Mouse (Mus musculus): ENCODE data around the gene Itfg2. TPM values are rescaled to one million over a fixed set of nuclear protein-coding genes. Genes with fewer than 3 reads are reported as not detected.
"Not testable (repeated sequence)": the region's sequence is repeated elsewhere in the genome, so short reads cannot be mapped to it uniquely, and the experiment has no call there.

Itfg2 gene
- total and polyA plus RNA-seq, 3 experiments, result 8.0 to 45.1 (median 17.9) TPM

DNA sequence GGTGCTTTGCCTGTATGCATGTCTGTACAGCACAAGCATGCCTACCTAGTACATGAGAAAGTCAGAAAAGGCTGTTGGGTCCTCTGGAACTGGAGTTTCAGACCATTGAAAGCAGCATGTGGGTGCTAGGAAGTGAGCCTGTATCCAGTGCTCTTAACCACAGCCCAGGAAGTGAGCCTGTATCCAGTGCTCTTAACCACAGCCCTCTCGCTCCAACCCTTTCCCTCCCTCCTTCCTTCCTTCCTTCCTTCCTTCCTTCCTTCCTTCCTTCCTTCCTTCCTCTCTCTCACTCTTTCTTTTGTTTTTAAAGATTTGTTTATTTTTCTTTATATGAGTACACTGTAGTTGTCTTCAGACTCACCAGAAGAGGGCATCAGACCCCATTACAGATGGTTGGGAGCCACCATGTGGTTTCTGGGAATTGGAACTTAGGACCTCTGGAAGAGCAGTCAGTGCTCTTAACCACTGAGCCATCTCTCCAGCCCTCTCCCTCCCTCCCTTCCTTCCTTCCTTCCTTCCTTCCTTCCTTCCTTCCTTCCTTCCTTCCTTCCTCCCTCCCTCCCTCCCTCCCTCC is 44.0 kb downstream of the Itfg2 start:
- H3K4me2 ChIP-seq (ENCODE audit: insufficient read depth, low read depth, poor library complexity, severe bottlenecking); DNase-seq (ENCODE audit: extremely low read depth); H3K9me3 ChIP-seq (replicated peaks; ENCODE audit: low read length); H3K9ac ChIP-seq (ENCODE audit: insufficient read depth, low read depth); H3K27me3 ChIP-seq (replicated peaks); dilution Hi-C loops (cut with MboI; ENCODE audit: extremely low pct_ligation_motif_present, extremely low pct_unique_long_range_greater_than_20kb, low sequenced_read_pairs); in situ Hi-C loops (cut with MboI; ENCODE audit: low pct_ligation_motif_present, low pct_unique_long_range_greater_than_20kb, low sequenced_read_pairs); H3K27ac ChIP-seq (ENCODE audit: insufficient read depth, low read depth); H3K79me2 ChIP-seq (replicated peaks; ENCODE audit: control insufficient read depth, extremely low read depth, insufficient read depth, poor library complexity, severe bottlenecking); H3K4me3 ChIP-seq (replicated peaks in 1 of 3; ENCODE audit: low read depth in 2 of 3, low read length in 2 of 3, poor library complexity in 1 of 3): not testable (repeated sequence)
- peaks cover 0 to 16% of the 10 kb centered on the region in 2 experiments for H3K36me3 ChIP-seq (replicated peaks in 1 of 2; ENCODE audit: control insufficient read depth in 1 of 2, insufficient read depth in 1 of 2, low read length in 1 of 2)
- peak in 1 of 2 experiments; percentile 20; a peak in 1 of 4 replicates for TF ChIP-seq CTCF (conservative IDR thresholded peaks at IDR 0.05 in 1 of 2, IDR thresholded peaks at IDR 0.05 in 1 of 2; ENCODE audit: low read depth in 2 of 2, low read length in 2 of 2)
- H3K4me1 ChIP-seq (ENCODE audit: control insufficient read depth in 1 of 2, insufficient read depth in 2 of 2), result peaks cover 8 to 43% of the 10 kb centered on the region in 2 experiments; a peak in 2 of 4 replicates

DNA sequence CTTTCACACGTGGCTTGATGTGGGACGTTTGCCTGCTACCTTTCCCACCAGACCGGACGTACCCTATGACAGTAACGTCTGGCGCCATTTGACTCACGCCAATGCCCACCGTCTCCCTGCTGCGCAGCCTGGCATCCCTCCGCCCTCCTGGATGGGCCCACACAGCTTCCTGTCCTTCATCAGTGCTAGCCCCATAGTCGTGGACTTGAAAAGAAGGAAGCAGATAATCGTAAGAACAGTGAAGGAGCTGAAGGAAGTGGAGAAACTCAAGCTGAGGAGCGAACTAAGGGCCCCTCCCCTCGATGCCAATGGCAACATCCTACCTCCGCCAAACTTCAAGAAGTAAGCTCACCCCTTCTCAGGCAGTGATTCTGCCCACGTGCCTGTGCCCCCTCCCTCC is 45.1 kb downstream of the Itfg2 start:
- DNase-seq (ENCODE audit: extremely low read depth), result no peak
- Histone ChIP-seq H3K9ac (ENCODE audit: insufficient read depth, low read depth) (no peak overlapping the region), H3K4me3 (replicated peaks in 1 of 3; ENCODE audit: low read depth in 2 of 3, low read length in 2 of 3, poor library complexity in 1 of 3) (no peak overlapping the region), H3K79me2 (replicated peaks; ENCODE audit: control insufficient read depth, extremely low read depth, insufficient read depth, poor library complexity, severe bottlenecking) (no peaks in the 10 kb centered on the region), H3K9me3 (replicated peaks; ENCODE audit: low read length) (no peaks in the 10 kb centered on the region), H3K4me1 (ENCODE audit: control insufficient read depth in 1 of 2, insufficient read depth in 2 of 2) (peaks cover 8 to 43% of the 10 kb centered on the region in 2 experiments; a peak in 2 of 4 replicates), H3K4me2 (ENCODE audit: insufficient read depth, low read depth, poor library complexity, severe bottlenecking) (no peak overlapping the region), H3K36me3 (replicated peaks in 1 of 2; ENCODE audit: control insufficient read depth in 1 of 2, insufficient read depth in 1 of 2, low read length in 1 of 2) (peaks cover 5 to 22% of the 10 kb centered on the region in 2 experiments), H3K27me3 (replicated peaks) (no peaks in the 10 kb centered on the region), H3K27ac (ENCODE audit: insufficient read depth, low read depth) (no peak overlapping the region)
- no peak for TF ChIP-seq UBTF (IDR thresholded peaks at IDR 0.05; ENCODE audit: low read depth, low read length)
- TF ChIP-seq MAZ (IDR thresholded peaks at IDR 0.05; ENCODE audit: low read depth, low read length), result no peak
- no peak for TF ChIP-seq POLR2A (IDR thresholded peaks at IDR 0.05; ENCODE audit: low read depth, low read length)
- TF ChIP-seq MAX (IDR thresholded peaks at IDR 0.05; ENCODE audit: low read length), result no peak
- TF ChIP-seq POLR2AphosphoS2 (IDR thresholded peaks at IDR 0.05; ENCODE audit: low read depth, low read length), result no peak
- no peak for TF ChIP-seq TCF12 (IDR thresholded peaks at IDR 0.05; ENCODE audit: low read depth, low read length)
- no peak for TF ChIP-seq TBP (conservative IDR thresholded peaks at IDR 0.05; ENCODE audit: low read depth, low read length)
- no peak for TF ChIP-seq ETS1 (conservative IDR thresholded peaks at IDR 0.05; ENCODE audit: low read depth, low read length)
- no peak for TF ChIP-seq RAD21 (IDR thresholded peaks at IDR 0.05; ENCODE audit: low read depth, low read length)
- TF ChIP-seq MXI1 (IDR thresholded peaks at IDR 0.05; ENCODE audit: low read depth, low read length), result no peak
- TF ChIP-seq NRF1 (IDR thresholded peaks at IDR 0.05; ENCODE audit: low read depth, low read length), result no peak
- no peak for TF ChIP-seq KAT2A (IDR thresholded peaks at IDR 0.05; ENCODE audit: insufficient replicate concordance, low read length)
- no peak for TF ChIP-seq ZC3H11A (IDR thresholded peaks at IDR 0.05; ENCODE audit: low read depth, low read length)
- no peak for TF ChIP-seq ELF1 (IDR thresholded peaks at IDR 0.05; ENCODE audit: low read depth, low read length)
- no peak for TF ChIP-seq IRF4 (IDR thresholded peaks at IDR 0.05; ENCODE audit: low read depth, low read length)
- TF ChIP-seq USF2 (conservative IDR thresholded peaks at IDR 0.05; ENCODE audit: low read depth, low read length), result no peak
- TF ChIP-seq SMC3 (IDR thresholded peaks at IDR 0.05; ENCODE audit: low read depth, low read length), result no peak
- no peak for TF ChIP-seq BHLHE40 (IDR thresholded peaks at IDR 0.05; ENCODE audit: low read depth, low read length)
- in situ Hi-C loops (cut with MboI; ENCODE audit: low pct_ligation_motif_present, low pct_unique_long_range_greater_than_20kb, low sequenced_read_pairs), result no loop called here
- dilution Hi-C loops (cut with MboI; ENCODE audit: extremely low pct_ligation_motif_present, extremely low pct_unique_long_range_greater_than_20kb, low sequenced_read_pairs), result no loop called here
